Mouse (Mus musculus) heart, embryonic 14.5 days (tissue): ENCODE measurements at regions not wholly inside any gene's neighbourhood (a gene's known extent, or its start where the extent isn't known, plus 50 kb on each side); places are given as distances from the start of the nearest gene placed in this dataset.
A peak's percentile ranks its signal among the peaks of the same experiment; 100 is the strongest.

Experiments
- ATAC-seq: fragments of 200-750 bp; cut with Nextera tagmentation; 2 replicates; pipeline ENCODE4 v1.8.0; 2017; ENCODE audit warnings: low read depth, moderate TSS enrichment; ENCODE audit not compliant: insufficient number of reproducible peaks, insufficient read depth, low FRiP score
- H3K27ac ChIP-seq, 2 experiments: fragments of 200-500 bp in 1 of 2; fragments of 300-500 bp in 1 of 2; sonication (generic) in 1 of 2; replicated peaks in 1 of 2; 2 replicates each; pipeline ENCODE4 v1.5.1; 2012 to 2014; ENCODE audit warnings: low read depth in 2 of 2, low read length in 2 of 2, control low read depth in 1 of 2, mild to moderate bottlenecking in 1 of 2, mixed read lengths in 1 of 2; ENCODE audit not compliant: control insufficient read depth in 1 of 2, insufficient read depth in 1 of 2
- H3K27me3 ChIP-seq: fragments of 300-500 bp; sonication (generic); 2 replicates; pipeline ENCODE4 v1.6.1; 2014; ENCODE audit warnings: mild to moderate bottlenecking, low read length, control low read depth; ENCODE audit not compliant: control insufficient read depth, insufficient read depth
- H3K36me3 ChIP-seq: fragments of 300-500 bp; sonication (generic); 2 replicates; pipeline ENCODE4 v1.6.1; 2014; ENCODE audit warnings: mild to moderate bottlenecking, control low read depth, low read length, mixed read lengths; ENCODE audit not compliant: control insufficient read depth, insufficient read depth
- H3K4me1 ChIP-seq, 2 experiments: fragments of 200-500 bp in 1 of 2; fragments of 300-500 bp in 1 of 2; sonication (generic) in 1 of 2; 2 replicates each; pipeline ENCODE4 v1.6.1; 2012 to 2014; ENCODE audit warnings: low read length in 2 of 2, control low read depth in 1 of 2, mixed read lengths in 1 of 2; ENCODE audit not compliant: control insufficient read depth in 2 of 2, insufficient read depth in 2 of 2
- H3K4me2 ChIP-seq: fragments of 300-500 bp; sonication (generic); 2 replicates; pipeline ENCODE4 v1.6.1; 2014; ENCODE audit warnings: mild to moderate bottlenecking, low read length
- H3K4me3 ChIP-seq, 2 experiments: fragments of 200-500 bp in 1 of 2; fragments of 300-500 bp in 1 of 2; sonication (generic) in 1 of 2; 2 replicates each; pipeline ENCODE4 v1.5.1; 2012 to 2014; ENCODE audit warnings: low read length in 2 of 2, mild to moderate bottlenecking in 2 of 2, control low read depth in 1 of 2, low read depth in 1 of 2, moderate library complexity in 1 of 2; ENCODE audit not compliant: control insufficient read depth in 1 of 2, insufficient read depth in 1 of 2
- H3K9ac ChIP-seq: fragments of 300-500 bp; sonication (generic); 2 replicates; pipeline ENCODE4 v1.6.1; 2014; ENCODE audit warnings: mild to moderate bottlenecking, low read length
- H3K9me3 ChIP-seq: fragments of 300-500 bp; sonication (generic); 2 replicates; pipeline ENCODE4 v1.6.1; 2016; ENCODE audit warnings: low read length, control low read depth; ENCODE audit not compliant: control insufficient read depth
- WGBS: fragments of 180-500 bp; shearing (Covaris S2); extraction: QIAGEN DNeasy Blood & Tissue Kit; methylation state at CpG from one replicate; pipeline ENCODE4 v1.1.7; 2014; 5-methylcytosine and 5-hydroxymethylcytosine counted together

DNA sequence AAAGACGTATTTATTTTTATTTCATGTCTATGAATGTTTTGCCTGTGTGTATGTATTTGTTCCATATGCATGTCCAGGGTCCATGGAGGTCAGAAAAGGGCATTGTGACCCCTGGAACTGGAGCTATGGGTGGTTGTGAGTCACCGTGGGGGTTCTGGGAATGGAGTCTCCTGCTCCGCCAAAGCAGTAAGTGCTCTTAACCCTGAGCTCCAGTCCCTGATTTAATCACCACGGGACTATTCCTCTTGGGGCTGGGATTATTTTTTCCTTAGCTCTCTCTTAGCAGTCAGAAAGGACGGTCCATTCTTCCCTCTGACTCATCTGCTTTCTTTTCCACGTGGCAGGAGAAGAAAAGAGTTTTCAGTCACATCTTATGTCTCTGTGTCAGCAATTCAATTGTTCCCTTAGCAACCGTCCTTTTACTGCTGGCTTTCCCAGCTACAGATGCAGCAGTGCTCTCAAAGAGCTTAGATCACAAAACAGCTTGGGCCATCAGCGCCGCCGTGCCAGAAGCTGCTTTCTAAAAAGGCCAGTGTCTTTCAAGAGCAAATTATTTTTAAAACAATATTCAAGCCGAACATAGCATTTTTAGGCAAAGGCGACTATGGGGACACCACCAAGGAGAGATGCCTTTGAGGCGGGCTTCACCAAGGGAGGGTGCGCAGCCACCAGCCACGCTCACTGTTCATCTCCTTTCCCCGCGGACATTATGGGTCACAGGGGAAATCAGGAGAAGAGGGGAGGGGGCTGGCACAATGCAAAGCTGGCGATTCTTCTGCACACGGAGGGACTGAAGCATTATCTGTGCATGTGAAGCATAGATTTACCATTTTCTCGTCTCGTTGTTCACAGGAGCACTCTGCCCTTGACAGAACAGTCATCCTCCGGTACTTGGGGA lies 110.8 kb downstream of the Map3k7 start:
- Histone ChIP-seq H3K27ac (no peak overlapping the region; a peak in 1 of 4 replicates), H3K36me3 (no peaks in the 10 kb centered on the region), H3K9ac (peak overlapping the region; percentile 34), H3K4me3 (peak overlapping the region; percentile 14 to 24; a peak in 3 of 4 replicates), H3K4me1 (peaks cover 3 to 11% of the 10 kb centered on the region in 2 experiments; a peak in 3 of 4 replicates), H3K9me3 (peaks cover 11% of the 10 kb centered on the region), H3K27me3 (no peaks in the 10 kb centered on the region), H3K4me2 (peak overlapping the region; percentile 63)
- no peak for ATAC-seq
- 20% methylated on average over 22 of the region's 22 CpGs for WGBS

DNA sequence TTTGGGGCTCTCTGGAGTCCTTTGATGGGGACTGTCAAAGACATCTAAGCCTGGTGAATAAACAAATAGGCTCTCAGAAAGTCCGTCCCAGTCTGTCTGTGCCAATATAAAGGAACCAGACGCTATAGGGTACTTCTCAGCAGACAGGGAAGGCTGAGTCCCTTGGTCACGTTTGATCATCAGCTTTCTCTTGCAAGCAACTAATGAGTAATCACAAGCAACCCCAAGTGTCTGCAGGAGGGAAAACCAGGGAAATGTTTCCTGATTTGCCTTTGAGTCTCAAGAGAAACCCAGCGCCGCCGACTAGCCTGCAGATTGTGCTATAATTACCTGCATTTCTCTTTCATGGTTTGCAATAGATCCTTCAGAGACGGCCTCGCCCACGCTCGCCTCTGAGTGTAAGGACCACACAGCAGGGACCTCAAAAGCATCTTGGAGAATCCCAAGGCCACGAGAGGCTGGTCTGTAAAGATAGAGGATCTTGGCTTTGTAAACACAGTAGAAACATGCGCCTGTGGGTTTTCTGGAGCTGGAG lies 112.6 kb downstream of the Map3k7 start:
- H3K4me2 ChIP-seq = no peak overlapping the region
- peaks cover 3 to 11% of the 10 kb centered on the region in 2 experiments; a peak in 3 of 4 replicates for H3K4me1 ChIP-seq
- no peaks in the 10 kb centered on the region for H3K36me3 ChIP-seq
- ATAC-seq = no peak
- 82% methylated on average over 12 of the region's 12 CpGs for WGBS
- no peak overlapping the region for H3K4me3 ChIP-seq
- H3K27ac ChIP-seq = no peak overlapping the region
- H3K9me3 ChIP-seq = no peaks in the 10 kb centered on the region
- H3K27me3 ChIP-seq = no peaks in the 10 kb centered on the region
- H3K9ac ChIP-seq = no peak overlapping the region

DNA sequence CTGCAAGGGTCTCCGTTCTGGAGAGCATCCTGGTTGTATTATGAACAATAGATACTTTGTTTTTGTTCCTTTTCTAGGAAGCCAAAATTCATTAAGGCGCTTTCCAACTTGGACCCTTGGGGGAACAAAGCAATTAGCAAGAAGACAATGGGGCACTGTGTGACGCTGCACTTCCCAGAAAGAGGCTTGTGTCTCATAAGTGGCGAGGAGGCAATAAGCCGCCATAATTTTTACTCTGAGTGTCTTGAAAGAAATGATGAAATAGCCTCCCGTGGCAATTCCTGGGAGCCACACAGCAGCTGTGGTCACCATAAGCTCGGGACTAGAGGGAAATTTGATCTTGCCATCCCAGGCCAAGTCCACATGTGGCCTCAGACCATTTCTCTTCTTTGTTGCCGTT lies 119.6 kb downstream of the Map3k7 start:
- ATAC-seq = no peak
- Histone ChIP-seq H3K9ac (no peak overlapping the region), H3K27ac (no peak overlapping the region), H3K9me3 (no peaks in the 10 kb centered on the region), H3K27me3 (no peaks in the 10 kb centered on the region), H3K4me3 (no peak overlapping the region), H3K36me3 (no peaks in the 10 kb centered on the region), H3K4me2 (no peak overlapping the region), H3K4me1 (no peaks in the 10 kb centered on the region)
- 74% methylated on average over 8 of the region's 8 CpGs for WGBS

DNA sequence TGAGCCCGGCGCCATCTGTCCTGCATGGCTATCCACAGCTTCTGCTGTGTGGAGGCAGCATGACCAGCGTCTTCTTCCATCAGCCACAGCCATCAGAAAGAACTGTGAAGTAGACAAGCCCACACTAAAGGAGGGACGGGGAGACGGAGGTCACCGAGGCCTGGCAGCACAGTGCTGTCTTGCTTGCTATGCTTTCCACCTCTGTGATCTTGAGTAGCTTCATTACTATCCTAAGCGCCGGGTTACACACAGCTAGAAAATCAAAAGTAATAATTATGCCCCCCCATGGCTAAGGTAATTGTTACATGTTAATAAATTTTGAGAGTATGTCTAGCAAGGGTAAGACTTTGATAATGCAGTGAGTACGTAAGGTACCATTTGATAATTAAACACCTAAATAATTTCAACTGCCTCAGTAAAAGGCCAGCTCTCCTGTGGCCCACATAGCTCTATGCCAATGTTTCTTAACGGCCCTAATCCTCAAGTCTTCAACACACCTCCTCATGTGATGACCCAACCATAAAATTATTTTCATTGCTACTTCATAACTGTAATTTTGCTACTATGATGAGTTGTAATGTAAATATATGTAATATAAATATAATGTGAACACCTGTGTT lies 120.5 kb downstream of the Map3k7 start:
- H3K9me3 ChIP-seq = no peaks in the 10 kb centered on the region
- H3K4me2 ChIP-seq = no peak overlapping the region
- H3K9ac ChIP-seq = no peak overlapping the region
- H3K27me3 ChIP-seq = no peaks in the 10 kb centered on the region
- WGBS = 84% methylated on average over 10 of the region's 10 CpGs
- H3K27ac ChIP-seq = no peak overlapping the region
- no peaks in the 10 kb centered on the region for H3K36me3 ChIP-seq
- H3K4me3 ChIP-seq = no peak overlapping the region
- H3K4me1 ChIP-seq = no peaks in the 10 kb centered on the region
- no peak for ATAC-seq

DNA sequence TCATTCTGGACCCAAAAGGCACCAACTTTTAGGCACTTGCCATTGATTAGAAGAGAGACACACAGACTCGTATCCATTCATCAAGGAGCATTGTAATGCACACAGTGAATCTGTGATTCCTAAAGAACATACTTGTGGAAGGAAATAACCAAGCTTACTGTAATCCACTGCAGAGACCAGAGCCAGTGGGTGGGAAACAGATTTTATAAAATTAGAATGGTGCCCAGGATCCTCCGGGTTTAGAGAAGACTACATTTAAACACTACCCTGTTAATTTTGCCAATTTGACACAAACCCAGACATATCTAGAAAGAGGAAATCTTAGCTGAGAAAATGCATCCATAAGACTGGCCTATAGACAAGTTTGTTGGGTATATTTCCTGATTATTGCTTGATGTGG lies 121.1 kb downstream of the Map3k7 start:
- Histone ChIP-seq H3K36me3 (no peaks in the 10 kb centered on the region), H3K4me2 (no peak overlapping the region), H3K27me3 (no peaks in the 10 kb centered on the region), H3K4me3 (no peak overlapping the region), H3K9ac (no peak overlapping the region), H3K27ac (no peak overlapping the region), H3K4me1 (no peaks in the 10 kb centered on the region), H3K9me3 (no peaks in the 10 kb centered on the region)
- 87% methylated on average over 2 of the region's 2 CpGs for WGBS
- no peak for ATAC-seq

DNA sequence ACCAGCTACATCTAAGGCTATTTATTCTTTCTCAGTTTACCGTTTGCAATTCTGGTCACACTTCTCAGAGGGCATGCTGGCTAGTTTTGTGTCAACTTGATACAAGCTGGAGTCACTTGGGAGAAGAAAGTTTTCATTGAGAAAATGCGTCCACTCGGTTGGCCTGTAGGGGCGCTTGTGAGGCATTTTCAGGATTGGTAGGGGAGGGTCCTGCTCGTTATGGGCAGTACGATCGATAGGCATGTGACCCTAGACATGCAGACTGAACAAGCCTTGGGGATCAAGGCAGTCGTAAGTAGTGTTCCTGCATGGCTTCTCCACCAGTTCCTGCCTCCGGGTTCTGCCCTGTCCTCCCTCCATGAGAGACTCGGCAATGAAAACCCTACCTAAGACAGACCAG lies 127.2 kb downstream of the Map3k7 start:
- Histone ChIP-seq H3K4me3 (no peak overlapping the region), H3K9ac (no peak overlapping the region), H3K4me1 (no peaks in the 10 kb centered on the region), H3K9me3 (no peaks in the 10 kb centered on the region), H3K27me3 (no peaks in the 10 kb centered on the region), H3K4me2 (no peak overlapping the region), H3K36me3 (no peaks in the 10 kb centered on the region), H3K27ac (no peak overlapping the region)
- ATAC-seq = no peak
- 80% methylated on average over 10 of the region's 10 CpGs for WGBS

DNA sequence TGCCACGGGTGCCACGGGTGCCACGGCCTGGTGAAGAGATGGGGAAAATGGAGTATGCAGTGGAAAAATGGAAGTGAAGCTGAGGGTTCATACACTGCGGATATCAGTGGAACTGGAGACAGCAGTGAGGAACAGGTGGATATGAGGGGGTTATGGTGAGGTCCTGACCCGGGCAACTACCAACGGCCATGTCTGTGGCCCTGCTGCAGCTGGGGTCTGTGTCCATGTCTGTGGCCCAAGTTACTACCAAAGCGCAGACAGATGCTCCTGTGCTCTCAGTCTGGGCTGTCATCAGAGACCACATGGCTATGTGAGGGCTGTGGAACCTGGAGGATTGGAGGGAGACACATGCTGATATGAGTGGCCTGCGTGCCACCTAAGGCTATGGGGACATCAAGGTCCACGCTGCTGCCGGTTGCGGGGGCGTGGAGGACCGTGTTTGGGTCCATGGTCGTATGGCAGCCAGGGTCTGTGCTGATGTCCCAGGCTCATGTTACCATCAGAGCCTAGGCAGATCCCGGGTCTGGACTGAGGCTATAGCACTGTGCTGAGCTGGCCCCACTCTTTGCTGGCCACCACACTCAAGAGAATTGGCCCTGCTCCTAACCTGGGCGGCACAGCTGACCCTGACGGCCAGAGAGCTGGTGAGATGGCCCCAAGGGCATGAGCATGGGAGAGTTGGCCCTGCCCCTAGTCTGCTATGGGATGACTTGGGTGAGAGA lies 128.6 kb downstream of the Map3k7 start:
- Histone ChIP-seq H3K36me3 (no peaks in the 10 kb centered on the region), H3K4me2 (no peak overlapping the region), H3K4me1 (no peaks in the 10 kb centered on the region), H3K27ac (no peak overlapping the region), H3K9ac (no peak overlapping the region), H3K9me3 (no peaks in the 10 kb centered on the region), H3K4me3 (no peak overlapping the region), H3K27me3 (no peaks in the 10 kb centered on the region)
- 94% methylated on average over 17 of the region's 17 CpGs for WGBS
- ATAC-seq = peak; percentile 35; the same call in 1 of the 2 replicates
